Mouse (Mus musculus): ENCODE measurements around the gene Morc1.
A peak's percentile ranks its signal among the peaks of the same experiment; 100 is the strongest.

Gene Morc1

GRCm38 (mm10) chr16:48627296-48627695 is 196.3 kb downstream of the Morc1 start:
- DNase-seq: no peak

- DNase-seq: no peak
These were observed 198.7 kb downstream of the Morc1 start for GRCm38 (mm10) chr16:48629710-48630109.

- DNase-seq: no peak
These were observed 199.4 kb downstream of the Morc1 start for GRCm38 (mm10) chr16:48630466-48630865.

GRCm38 (mm10) chr16:48632351-48632750 is 201.3 kb downstream of the Morc1 start:
- no peak for DNase-seq

GRCm38 (mm10) chr16:48646246-48646645 is 215.2 kb downstream of the Morc1 start:
- DNase-seq: no peak

- DNase-seq: peak; percentile 4
These were observed 240.7 kb downstream of the Morc1 start for GRCm38 (mm10) chr16:48671696-48672095.

GRCm38 (mm10) chr16:48672664-48673063 is 241.6 kb downstream of the Morc1 start:
- DNase-seq: no peak

GRCm38 (mm10) chr16:48675607-48676006 is 244.6 kb downstream of the Morc1 start:
- DNase-seq: peak; percentile 70

- DNase-seq: no peak
These were observed 245.2 kb downstream of the Morc1 start for GRCm38 (mm10) chr16:48676205-48676604.

- DNase-seq: no peak
These were observed 246.3 kb downstream of the Morc1 start for GRCm38 (mm10) chr16:48677381-48677780.

- DNase-seq: no peak
These were observed 247.0 kb downstream of the Morc1 start for GRCm38 (mm10) chr16:48678029-48678428.

All from liver (tissue).